10 mouse cellular contexts compared by ENCODE assay signal in the genomic region with DNA sequence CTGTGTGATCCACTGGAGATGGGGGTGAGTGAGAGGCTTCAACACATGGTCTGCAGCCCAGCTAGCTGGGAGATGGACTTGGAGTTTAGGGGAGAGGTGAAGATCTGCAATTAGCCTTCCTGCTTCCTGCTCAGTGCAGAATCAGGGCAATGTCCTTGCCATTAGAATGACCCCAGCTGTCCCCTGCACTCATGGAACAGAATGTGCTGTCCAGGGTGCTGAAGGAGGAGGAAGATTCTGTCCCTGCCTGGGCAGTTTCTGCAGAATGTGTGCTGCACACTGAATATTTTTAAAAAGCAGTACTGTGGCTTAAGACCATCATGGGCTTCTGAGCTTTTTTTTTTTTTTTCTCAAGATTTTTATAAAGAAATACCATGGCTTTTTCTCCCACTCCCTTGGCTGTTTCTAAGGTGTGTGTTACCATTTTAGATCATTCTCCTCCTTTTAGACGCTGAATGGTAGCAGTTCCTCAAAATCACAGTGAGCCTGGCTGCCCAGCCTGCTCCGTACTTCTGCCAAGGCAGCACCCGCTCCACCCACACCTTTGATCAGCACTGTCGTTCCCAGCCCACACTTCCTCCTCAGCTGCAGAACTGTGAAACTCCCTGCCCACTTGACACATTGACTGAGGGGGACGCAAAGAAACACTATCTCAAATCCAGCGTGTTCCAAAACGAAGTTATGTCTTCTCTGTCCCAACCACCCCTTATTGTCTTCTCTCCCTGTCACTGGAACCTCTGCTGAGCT.
DNase-seq lines count a peak whose midpoint lies in the region; ATAC-seq and TF ChIP-seq lines count a peak whose summit lies in the region.
"Had no signal": no experiment of that assay in that cellular context is flagged by ENCODE, and none has a peak within 500 bp of the region (broad histone marks: within the 10 kb centered on the region; RNA-seq: fewer than 3 reads in every experiment).

No protein-coding gene starts in this region.

- ATAC-seq in lung, embryonic 14.5 days (ENCODE audit: insufficient read depth): peak; percentile 63; the same call in 1 of the 2 replicates
- no peak for ATAC-seq in hindbrain, postnatal 0 days
- no peak for ATAC-seq in stomach, postnatal 0 days (ENCODE audit: low FRiP score, low TSS enrichment)

- no peaks in the 10 kb centered on the region for H3K4me1 ChIP-seq in lung, embryonic 14.5 days (ENCODE audit: insufficient read depth)
- H3K4me1 ChIP-seq in hindbrain, postnatal 0 days (ENCODE audit: insufficient read depth, low read length): no peaks in the 10 kb centered on the region
- H3K4me1 ChIP-seq in stomach, postnatal 0 days (replicated peaks; ENCODE audit: control insufficient read depth, insufficient read depth): no peaks in the 10 kb centered on the region
- H3K4me1 ChIP-seq: embryonic facial prominence, embryonic 12.5 days; liver, embryonic 13.5 days had no signal

- no peak overlapping the region for H3K9ac ChIP-seq in lung, embryonic 14.5 days
- H3K9ac ChIP-seq in hindbrain, postnatal 0 days (replicated peaks; ENCODE audit: low read length): no peak overlapping the region
- H3K9ac ChIP-seq in stomach, postnatal 0 days (ENCODE audit: low read length): no peak overlapping the region
- H3K9ac ChIP-seq: embryonic facial prominence, embryonic 12.5 days; liver, embryonic 13.5 days had no signal

- 24% methylated on average over 7 of the region's 7 CpGs for WGBS in lung, embryonic 14.5 days
- 33% methylated on average over 7 of the region's 7 CpGs for WGBS in hindbrain, postnatal 0 days
- WGBS in stomach, postnatal 0 days: 20% methylated on average over 7 of the region's 7 CpGs

- no peaks in the 10 kb centered on the region for H3K9me3 ChIP-seq in lung, embryonic 14.5 days (ENCODE audit: low read depth, low read length)
- H3K9me3 ChIP-seq in hindbrain, postnatal 0 days (ENCODE audit: low read length): no peaks in the 10 kb centered on the region
- no peaks in the 10 kb centered on the region for H3K9me3 ChIP-seq in stomach, postnatal 0 days (ENCODE audit: control insufficient read depth, low read length)
- H3K9me3 ChIP-seq: embryonic facial prominence, embryonic 12.5 days had no signal

- H3K4me2 ChIP-seq in lung, embryonic 14.5 days: no peak overlapping the region
- no peak overlapping the region for H3K4me2 ChIP-seq in hindbrain, postnatal 0 days (ENCODE audit: low read depth, low read length)
- H3K4me2 ChIP-seq in stomach, postnatal 0 days (replicated peaks; ENCODE audit: low read depth): no peak overlapping the region
- H3K4me2 ChIP-seq: embryonic facial prominence, embryonic 12.5 days; liver, embryonic 13.5 days had no signal

- no peak for TF ChIP-seq POLR2A in brain, embryonic 14.5 days (IDR thresholded peaks at IDR 0.05; ENCODE audit: borderline replicate concordance, extremely low read depth, insufficient read depth, insufficient read length, poor library complexity, severe bottlenecking)

- peak; percentile 87 for DNase-seq in lung, embryonic 14.5 days
- DNase-seq in lung, adult 18-20 months: no peak
- DNase-seq in brain, embryonic 14.5 days (ENCODE audit: low read depth): peak; percentile 24
- peak; percentile 26 for DNase-seq in hindbrain, postnatal 0 days (ENCODE audit: low spot score)
- peak; percentile 30 to 94 for DNase-seq in left cerebral cortex, adult 8-10 months (ENCODE audit: low spot score in 2 of 2)
- peak; percentile 42 for DNase-seq in stomach, postnatal 0 days (ENCODE audit: low spot score)
- no peak for DNase-seq in thymus, postnatal 10 days (ENCODE audit: low spot score in 2 of 2)
- DNase-seq in urinary bladder, postnatal 10 days (ENCODE audit: low spot score): no peak
- DNase-seq: liver, embryonic 13.5 days had no signal

- H3K4me3 ChIP-seq in lung, embryonic 14.5 days (ENCODE audit: low read depth, low read length): no peak overlapping the region
- H3K4me3 ChIP-seq in hindbrain, postnatal 0 days (ENCODE audit: low read length): no peak overlapping the region
- no peak overlapping the region for H3K4me3 ChIP-seq in stomach, postnatal 0 days (ENCODE audit: low read depth, low read length)
- H3K4me3 ChIP-seq: embryonic facial prominence, embryonic 12.5 days; liver, embryonic 13.5 days had no signal

- no peak for TF ChIP-seq CTCF in lung, embryonic 14.5 days (IDR thresholded peaks at IDR 0.05; ENCODE audit: low read depth)
- TF ChIP-seq CTCF in brain, embryonic 14.5 days (IDR thresholded peaks at IDR 0.05; ENCODE audit: borderline replicate concordance, extremely low read depth, insufficient read depth, insufficient read length): no peak
- TF ChIP-seq CTCF in hindbrain, postnatal 0 days (IDR thresholded peaks at IDR 0.05; ENCODE audit: low read depth): no peak
- no peak for TF ChIP-seq CTCF in stomach, postnatal 0 days (IDR thresholded peaks at IDR 0.05; ENCODE audit: low read depth)

- no peak for TF ChIP-seq EP300 in stomach, postnatal 0 days (optimal IDR thresholded peaks at IDR 0.05)

- no peak overlapping the region for H3K27ac ChIP-seq in lung, embryonic 14.5 days (ENCODE audit: low read depth)
- H3K27ac ChIP-seq in hindbrain, postnatal 0 days: no peak overlapping the region
- no peak overlapping the region for H3K27ac ChIP-seq in stomach, postnatal 0 days (replicated peaks)
- H3K27ac ChIP-seq: embryonic facial prominence, embryonic 12.5 days; liver, embryonic 13.5 days had no signal

- no peaks in the 10 kb centered on the region for H3K36me3 ChIP-seq in lung, embryonic 14.5 days (ENCODE audit: insufficient read depth)
- no peaks in the 10 kb centered on the region for H3K36me3 ChIP-seq in hindbrain, postnatal 0 days (ENCODE audit: insufficient read depth, low read length)
- no peaks in the 10 kb centered on the region for H3K36me3 ChIP-seq in stomach, postnatal 0 days (ENCODE audit: control insufficient read depth, insufficient read depth, low read length)
- H3K36me3 ChIP-seq: embryonic facial prominence, embryonic 12.5 days; liver, embryonic 13.5 days had no signal

- no peaks in the 10 kb centered on the region for H3K27me3 ChIP-seq in lung, embryonic 14.5 days (ENCODE audit: insufficient read depth, low read length)
- no peaks in the 10 kb centered on the region for H3K27me3 ChIP-seq in hindbrain, postnatal 0 days (ENCODE audit: insufficient read depth, low read length)
- no peaks in the 10 kb centered on the region for H3K27me3 ChIP-seq in stomach, postnatal 0 days (ENCODE audit: control insufficient read depth, insufficient read depth, low read length)
- H3K27me3 ChIP-seq: embryonic facial prominence, embryonic 12.5 days; liver, embryonic 13.5 days had no signal

Comparison
In these comparisons a context has a peak if more than half of its experiments do, and no peak if none do; other contexts are left out.
1. DNase-seq: peak in lung, embryonic 14.5 days (single experiment), brain, embryonic 14.5 days (single experiment), hindbrain, postnatal 0 days (single experiment), left cerebral cortex, adult 8-10 months (2 of 2) and stomach, postnatal 0 days (single experiment); none in lung, adult 18-20 months (0 of 2), thymus, postnatal 10 days (0 of 2) and urinary bladder, postnatal 10 days (single experiment).